Mouse (Mus musculus) heart, postnatal 25 days (tissue): ENCODE measurements at regions not wholly inside any gene's neighbourhood (a gene's known extent, or its start where the extent isn't known, plus 50 kb on each side); places are given as distances from the start of the nearest gene placed in this dataset.
"Not testable (repeated sequence)": the region's sequence is repeated elsewhere in the genome, so short reads cannot be mapped to it uniquely, and the experiment has no call there.

Experiments used
- DNase-seq: peaks from one replicate; pipeline ENCODE4 v3.0.0; 2022; ENCODE audit warnings: low spot score
- intact Hi-C: fragments of 180-260 bp; cut with DNase I; formaldehyde crosslinking; loops from one replicate; pipeline ENCODE4 v1.15.1; 2025

GRCm38 (mm10) chr2:114454901-114455300 lies 199.9 kb downstream of the Dph6 start:
- DNase-seq: no peak
- intact Hi-C loops: no loop called here

GRCm38 (mm10) chr2:114450185-114450584 lies 204.6 kb downstream of the Dph6 start:
- DNase-seq: no peak

GRCm38 (mm10) chr2:114443801-114444200 lies 211.0 kb downstream of the Dph6 start:
- intact Hi-C loops: loop anchor here (10.0 kb wide), 1 partner anchor 1661 kb away; no protein-coding TSS in a partner anchor
- no peak for DNase-seq

More at GRCm38 (mm10) chr2:114450185-114450584, 204.6 kb downstream of the Dph6 start:
- intact Hi-C loops: no loop called here

GRCm38 (mm10) chr2:114440943-114441342 lies 213.8 kb downstream of the Dph6 start:
- no peak for DNase-seq
- intact Hi-C loops: loop anchor here (10.0 kb wide), 1 partner anchor 1664 kb away; no protein-coding TSS in a partner anchor

- no peak for DNase-seq
- intact Hi-C loops: loop anchor here (10.0 kb wide), 2 partner anchors 175 to 1665 kb away; no protein-coding TSS in a partner anchor
Measured at GRCm38 (mm10) chr2:114439668-114440067, 215.1 kb downstream of the Dph6 start.

- intact Hi-C loops: loop anchor here (10.0 kb wide), 1 partner anchor 173 kb away; no protein-coding TSS in a partner anchor
- no peak for DNase-seq
Measured at GRCm38 (mm10) chr2:114438048-114438447, 216.7 kb downstream of the Dph6 start.

GRCm38 (mm10) chr2:114427426-114428157 lies 226.3 kb upstream of the Zfp770 start:
- intact Hi-C loops: no loop called here
- DNase-seq: peak; percentile 44

GRCm38 (mm10) chr2:114419346-114419745 lies 218.1 kb upstream of the Zfp770 start:
- DNase-seq: no peak
- intact Hi-C loops: no loop called here

- intact Hi-C loops: no loop called here
- DNase-seq: no peak
Measured at GRCm38 (mm10) chr2:114413013-114413412, 211.7 kb upstream of the Zfp770 start.

GRCm38 (mm10) chr2:114411940-114412715 lies 210.9 kb upstream of the Zfp770 start:
- intact Hi-C loops: no loop called here
- no peak for DNase-seq

- DNase-seq: no peak
- intact Hi-C loops: no loop called here
Measured at GRCm38 (mm10) chr2:114410717-114411116, 209.4 kb upstream of the Zfp770 start.

GRCm38 (mm10) chr2:114409542-114409941 lies 208.3 kb upstream of the Zfp770 start:
- intact Hi-C loops: no loop called here
- no peak for DNase-seq

GRCm38 (mm10) chr2:114407408-114407807 lies 206.1 kb upstream of the Zfp770 start:
- intact Hi-C loops: no loop called here
- no peak for DNase-seq

- no peak for DNase-seq
- intact Hi-C loops: no loop called here
Measured at GRCm38 (mm10) chr2:114384566-114384965, 183.3 kb upstream of the Zfp770 start.

GRCm38 (mm10) chr2:114378844-114379533 lies 177.7 kb upstream of the Zfp770 start:
- intact Hi-C loops: no loop called here
- DNase-seq: no peak

GRCm38 (mm10) chr2:114373476-114373875 lies 172.2 kb upstream of the Zfp770 start:
- intact Hi-C loops: no loop called here
- DNase-seq: no peak

- DNase-seq, intact Hi-C loops: not testable (repeated sequence)
Measured at GRCm38 (mm10) chr2:114353876-114354275, 152.6 kb upstream of the Zfp770 start.

GRCm38 (mm10) chr2:114340578-114341293 lies 139.5 kb upstream of the Zfp770 start:
- intact Hi-C loops: no loop called here
- DNase-seq: no peak

GRCm38 (mm10) chr2:114301746-114302145 lies 100.5 kb upstream of the Zfp770 start:
- intact Hi-C loops: no loop called here
- DNase-seq: no peak

GRCm38 (mm10) chr2:114295110-114295509 lies 93.8 kb upstream of the Zfp770 start:
- DNase-seq: no peak

More at GRCm38 (mm10) chr2:114295110-114295509, 93.8 kb upstream of the Zfp770 start:
- intact Hi-C loops: no loop called here
